In the genomic region with DNA sequence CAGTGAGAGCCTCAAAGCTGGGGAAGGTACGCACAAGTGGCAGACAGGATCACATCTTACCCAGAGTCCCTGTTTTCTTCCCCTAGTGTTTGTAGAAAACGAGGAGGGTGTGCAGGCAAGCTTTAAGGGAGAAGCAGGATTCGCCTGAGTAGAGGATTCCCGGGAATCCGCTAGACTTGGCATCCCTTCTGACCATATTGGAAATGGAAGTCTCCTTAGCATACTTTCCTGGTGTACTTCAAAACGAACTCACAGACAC, we compare ENCODE assay signal across 7 mouse cellular contexts. TPM values are rescaled to one million over a fixed set of nuclear protein-coding genes. Genes with fewer than 3 reads are reported as not detected.
DNase-seq lines count a peak whose midpoint lies in the region; ATAC-seq lines count a peak whose summit lies in the region.

No protein-coding gene starts in this region.

- no peaks in the 10 kb centered on the region for H3K27me3 ChIP-seq in megakaryocyte, embryonic 14.5 days (replicated peaks)
- H3K27me3 ChIP-seq in forebrain, embryonic 10.5 days (ENCODE audit: poor library complexity, severe bottlenecking): no peaks in the 10 kb centered on the region
- no peaks in the 10 kb centered on the region for H3K27me3 ChIP-seq in limb, embryonic 13.5 days
- H3K27me3 ChIP-seq in stomach, embryonic 15.5 days (replicated peaks): no peaks in the 10 kb centered on the region

- WGBS in forebrain, embryonic 10.5 days: 22% methylated on average over 6 of the region's 6 CpGs
- 16% methylated on average over 6 of the region's 6 CpGs for WGBS in limb, embryonic 13.5 days
- WGBS in stomach, embryonic 15.5 days: 12% methylated on average over 6 of the region's 6 CpGs

- DNase-seq in forebrain, embryonic 10.5 days (ENCODE audit: extremely low spot score, low spot score): no peak
- no peak for DNase-seq in right cerebral cortex, adult 2 months (ENCODE audit: low spot score in 2 of 2)
- no peak for DNase-seq in layer of hippocampus, adult 9-11 months

- peak overlapping the region; percentile 94 for H3K27ac ChIP-seq in forebrain, embryonic 10.5 days
- peak overlapping the region; percentile 81 for H3K27ac ChIP-seq in limb, embryonic 13.5 days
- peak overlapping the region; percentile 87 for H3K27ac ChIP-seq in stomach, embryonic 15.5 days

- H3K4me3 ChIP-seq in megakaryocyte, embryonic 14.5 days (replicated peaks): peak overlapping the region; percentile 96
- H3K4me3 ChIP-seq in forebrain, embryonic 10.5 days: peak overlapping the region; percentile 88
- peak overlapping the region; percentile 91 for H3K4me3 ChIP-seq in limb, embryonic 13.5 days
- H3K4me3 ChIP-seq in stomach, embryonic 15.5 days (replicated peaks): peak overlapping the region; percentile 93

- H3K9ac ChIP-seq in limb, embryonic 13.5 days: peak overlapping the region; percentile 86
- H3K9ac ChIP-seq in stomach, embryonic 15.5 days: peak overlapping the region; percentile 78

- H3K4me1 ChIP-seq in megakaryocyte, embryonic 14.5 days: peaks cover 23% of the 10 kb centered on the region; the same call in 1 of the 2 replicates
- peaks cover 16% of the 10 kb centered on the region for H3K4me1 ChIP-seq in forebrain, embryonic 10.5 days
- peaks cover 10% of the 10 kb centered on the region for H3K4me1 ChIP-seq in limb, embryonic 13.5 days
- no peaks in the 10 kb centered on the region for H3K4me1 ChIP-seq in stomach, embryonic 15.5 days

- H3K9me3 ChIP-seq in megakaryocyte, embryonic 14.5 days: no peaks in the 10 kb centered on the region
- H3K9me3 ChIP-seq in forebrain, embryonic 10.5 days: no peaks in the 10 kb centered on the region
- no peaks in the 10 kb centered on the region for H3K9me3 ChIP-seq in limb, embryonic 13.5 days
- H3K9me3 ChIP-seq in stomach, embryonic 15.5 days: no peaks in the 10 kb centered on the region

- peaks cover 26% of the 10 kb centered on the region for H3K36me3 ChIP-seq in megakaryocyte, embryonic 14.5 days (replicated peaks; ENCODE audit: low read length)
- peaks cover 24% of the 10 kb centered on the region for H3K36me3 ChIP-seq in forebrain, embryonic 10.5 days (replicated peaks)
- H3K36me3 ChIP-seq in limb, embryonic 13.5 days: peaks cover 13% of the 10 kb centered on the region
- H3K36me3 ChIP-seq in stomach, embryonic 15.5 days: no peaks in the 10 kb centered on the region

- peak overlapping the region; percentile 67 for H3K4me2 ChIP-seq in limb, embryonic 13.5 days (replicated peaks)
- peak overlapping the region; percentile 66 for H3K4me2 ChIP-seq in stomach, embryonic 15.5 days

- ATAC-seq in megakaryocyte, adult 5-6 weeks (ENCODE audit: poor library complexity, severe bottlenecking): no peak
- no peak for ATAC-seq in limb, embryonic 13.5 days (ENCODE audit: low FRiP score, low read depth)
- no peak for ATAC-seq in stomach, embryonic 15.5 days (ENCODE audit: insufficient read depth, low FRiP score, low read depth)

RNA-seq across cellular contexts. Expression of a gene that starts 0.6 kb away (rescaled TPM):
- polyA plus RNA-seq in megakaryocyte, embryonic 14.5 days (2012; ENCODE audit: insufficient read depth, low replicate concordance): 9.2 TPM in 1 of 2 replicates, not detected in the other
- total RNA-seq in megakaryocyte, adult 5-6 weeks (2015): 85.5 and 98.8 TPM in 2 replicates
- 91.9 and 104 TPM in 2 replicates for total RNA-seq in megakaryocyte, adult 5-6 weeks (2017)
- polyA plus RNA-seq in forebrain, embryonic 10.5 days (2016; fragmentation: Nextera tagmentation; extraction: Ambion mirVana): 84.4 and 84.9 TPM in 2 replicates
- 60.7 and 63.7 TPM in 2 replicates for polyA plus RNA-seq in limb, embryonic 13.5 days (2015; fragmentation: Nextera tagmentation; extraction: Ambion mirVana)
- polyA plus RNA-seq in stomach, embryonic 15.5 days (2015; fragmentation: Nextera tagmentation; extraction: Ambion mirVana): 69.0 and 73.3 TPM in 2 replicates

RNA-seq across cellular contexts. Expression of a gene that starts 29.5 kb away (rescaled TPM):
- not detected in 2 replicates for polyA plus RNA-seq in megakaryocyte, embryonic 14.5 days (2012; ENCODE audit: insufficient read depth, low replicate concordance)
- 1.4 and 2.1 TPM in 2 replicates for total RNA-seq in megakaryocyte, adult 5-6 weeks (2015)
- 0.33 and 0.81 TPM in 2 replicates for total RNA-seq in megakaryocyte, adult 5-6 weeks (2017)
- 0.36 and 0.60 TPM in 2 replicates for polyA plus RNA-seq in forebrain, embryonic 10.5 days (2016; fragmentation: Nextera tagmentation; extraction: Ambion mirVana)
- 0.81 and 0.87 TPM in 2 replicates for polyA plus RNA-seq in limb, embryonic 13.5 days (2015; fragmentation: Nextera tagmentation; extraction: Ambion mirVana)
- 0.80 and 0.81 TPM in 2 replicates for polyA plus RNA-seq in stomach, embryonic 15.5 days (2015; fragmentation: Nextera tagmentation; extraction: Ambion mirVana)
